Mouse (Mus musculus) MN1 (cell line): Measurements from ENCODE around the gene Fam216a.
"Not testable (repeated sequence)": the region's sequence is repeated elsewhere in the genome, so short reads cannot be mapped to it uniquely, and the experiment has no call there.

ENCODE experiments used
- DNase-seq: peaks from one replicate; pipeline ENCODE4 v3.0.0-alpha.2; 2016; ENCODE audit warnings: low spot score

The Fam216a gene

DNA sequence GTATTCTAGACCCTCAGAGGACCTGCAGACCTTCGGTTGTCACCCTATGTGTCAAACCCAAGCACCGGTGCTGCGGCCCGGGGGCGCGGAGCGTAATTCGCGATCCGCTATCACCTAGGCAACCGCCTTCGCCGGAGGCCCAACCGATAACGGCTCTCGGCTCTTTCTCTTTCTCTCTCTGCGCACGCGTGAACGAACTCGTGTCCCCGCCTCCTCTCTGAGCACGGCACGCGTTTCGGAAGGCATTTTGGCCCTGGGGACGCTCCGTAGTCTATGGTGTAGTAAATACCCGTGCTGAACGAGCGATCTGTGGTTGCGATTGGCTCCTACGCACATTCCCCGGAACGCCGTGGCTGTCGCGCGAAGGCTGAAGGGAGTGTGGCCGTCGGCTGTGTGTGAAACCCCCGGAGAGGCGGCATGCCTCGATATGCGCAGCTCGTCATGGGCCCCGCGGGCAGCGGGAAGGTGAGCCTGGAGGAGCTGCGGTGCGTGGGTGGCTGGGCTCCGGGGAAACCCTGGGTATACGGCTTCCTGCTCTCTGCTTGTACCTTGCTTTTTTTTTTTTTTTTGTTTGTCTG lies at the start of gene Fam216a:
Fam216a (minus strand) TSS at position 173 of the 578 bp plus-strand sequence.
- peak; percentile 99 for DNase-seq

DNA sequence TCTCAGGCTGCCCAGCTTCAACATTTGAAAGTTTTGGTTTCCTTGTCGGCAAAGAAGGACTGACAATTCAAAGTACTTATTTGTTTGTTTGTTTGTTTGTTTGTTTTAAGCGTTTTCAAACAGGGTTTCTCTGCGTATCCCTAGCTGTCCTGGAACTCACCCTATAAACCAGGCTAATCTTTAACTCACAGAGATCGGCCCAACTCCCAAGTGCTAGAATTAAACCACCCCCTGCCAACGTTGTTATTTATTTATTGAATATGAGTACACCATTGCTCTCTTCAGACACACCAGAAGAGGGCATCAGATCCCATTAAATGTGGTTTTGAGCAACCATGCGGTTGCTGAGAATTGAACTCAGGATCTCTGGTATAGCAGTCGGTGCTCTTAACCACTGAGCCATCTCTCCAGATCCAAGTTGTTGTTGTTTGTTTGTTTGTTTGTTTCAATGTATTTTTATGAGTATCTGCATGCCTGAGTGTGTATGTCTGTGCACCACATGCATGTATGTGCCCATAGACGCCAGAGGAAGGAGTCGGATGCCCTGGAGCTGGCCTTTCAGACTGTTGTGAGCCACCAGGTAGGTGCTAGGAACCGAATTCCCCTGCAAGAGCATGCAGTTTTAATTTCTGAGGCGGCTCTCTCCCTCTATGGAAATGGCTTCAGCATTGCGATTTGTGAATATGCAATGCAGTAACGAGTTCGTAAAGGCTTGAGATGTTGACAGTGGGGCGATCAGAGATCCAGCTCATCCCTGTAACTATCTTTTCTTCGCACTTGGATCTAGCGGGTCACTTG lies 49.3 kb upstream of the Fam216a start, which contains the start of gene Anapc7:
Anapc7 (plus strand) TSS at position 423 of the 798 bp plus-strand sequence.
- DNase-seq: no peak

DNA sequence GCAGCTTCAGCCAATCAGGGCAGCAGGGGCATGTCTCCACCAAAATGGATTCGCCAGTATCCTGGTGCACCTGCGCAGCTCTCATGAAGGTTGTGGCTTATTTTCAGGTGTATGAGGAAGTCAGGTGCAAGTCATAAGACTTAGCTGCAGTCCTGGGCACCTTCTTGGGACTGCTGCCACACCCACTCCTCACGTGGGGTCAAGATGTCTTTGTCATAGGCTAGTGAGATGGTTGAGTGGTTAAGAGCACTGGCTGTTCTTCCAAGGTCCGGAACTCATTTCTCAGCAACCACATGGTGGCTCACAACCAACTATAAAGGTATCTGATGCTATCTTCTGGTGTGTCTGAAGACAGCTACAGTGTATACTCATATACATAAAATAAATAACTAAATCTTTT lies 48.5 kb upstream of the Fam216a start:
- not testable (repeated sequence) for DNase-seq

DNA sequence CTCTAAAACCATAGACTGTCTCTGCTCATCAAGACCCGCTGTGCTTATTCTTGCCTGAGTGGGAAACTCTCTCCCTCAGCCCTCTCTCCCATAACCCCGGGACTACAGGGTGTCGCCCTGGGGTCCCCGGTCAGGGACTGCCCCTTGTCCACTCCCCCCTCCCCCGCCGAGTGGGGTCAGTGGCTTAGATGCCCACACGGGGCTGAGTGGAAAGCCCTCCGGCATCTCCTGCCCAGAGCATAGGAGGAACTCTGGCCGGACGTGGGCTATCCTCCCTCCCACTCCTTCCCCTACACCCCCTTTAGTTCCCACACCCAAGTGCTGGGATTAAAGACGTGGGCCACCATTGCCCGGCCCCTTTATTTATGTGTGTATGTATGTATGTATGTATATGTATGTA lies 43.3 kb upstream of the Fam216a start:
- DNase-seq: no peak

DNA sequence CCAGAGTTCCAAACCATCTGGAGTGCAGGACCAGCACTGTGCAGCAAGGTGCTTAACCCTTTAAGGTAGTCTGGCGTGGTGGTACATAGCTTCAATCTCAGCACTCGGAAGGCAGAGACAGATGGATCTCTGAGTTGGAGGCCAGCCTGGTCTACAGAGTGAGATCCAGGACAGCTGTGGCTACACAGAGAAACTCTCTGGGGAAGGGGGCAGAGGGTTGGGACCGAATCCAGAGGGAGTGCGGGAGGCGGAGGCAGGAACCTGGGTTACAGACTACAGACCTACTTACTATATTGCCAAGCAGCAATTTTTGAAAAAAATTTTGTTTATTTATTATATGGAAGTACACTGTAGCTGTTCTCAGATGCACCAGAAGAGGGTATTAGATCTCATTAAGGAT lies 42.2 kb upstream of the Fam216a start:
- no peak for DNase-seq

DNA sequence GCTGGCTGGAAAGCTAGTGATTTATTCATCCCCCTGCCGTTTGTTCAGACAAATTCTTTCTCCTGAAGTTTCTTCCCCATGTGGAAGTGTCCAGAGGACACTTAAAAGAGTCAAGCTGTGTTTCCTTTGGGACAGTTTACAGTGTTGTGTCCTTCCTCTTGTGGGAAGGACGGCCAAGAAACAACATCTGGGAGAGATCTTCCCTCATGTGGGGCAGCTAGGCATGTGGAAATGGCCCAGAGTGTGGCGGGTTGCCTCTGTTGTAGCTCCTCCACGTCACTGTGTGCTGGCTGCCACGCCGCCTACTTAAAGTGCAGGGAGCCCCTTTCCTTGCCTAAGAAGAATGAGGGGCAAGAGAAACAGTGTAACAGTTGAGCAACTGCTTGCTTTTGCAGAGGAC lies 40.7 kb upstream of the Fam216a start:
- no peak for DNase-seq

DNA sequence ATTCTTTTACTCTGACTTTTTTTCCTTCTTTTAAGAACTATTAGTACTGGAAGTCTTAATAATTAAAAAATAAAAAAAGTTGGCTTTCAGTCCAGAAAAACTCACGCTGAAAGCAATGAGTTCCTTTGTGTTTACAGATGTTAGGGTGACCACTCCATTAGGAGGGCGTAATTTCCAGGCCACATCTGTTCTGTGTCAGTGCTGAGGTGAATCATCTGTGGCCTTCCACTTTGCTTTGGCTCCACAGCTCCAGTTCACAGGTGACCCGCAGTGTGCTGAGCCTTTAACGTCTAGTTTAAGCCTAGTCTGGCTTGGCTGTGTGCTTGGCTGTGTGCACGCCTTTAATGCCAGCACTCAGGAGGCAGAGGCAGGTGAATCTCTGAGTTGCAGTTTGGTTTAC lies 39.7 kb upstream of the Fam216a start:
- no peak for DNase-seq

DNA sequence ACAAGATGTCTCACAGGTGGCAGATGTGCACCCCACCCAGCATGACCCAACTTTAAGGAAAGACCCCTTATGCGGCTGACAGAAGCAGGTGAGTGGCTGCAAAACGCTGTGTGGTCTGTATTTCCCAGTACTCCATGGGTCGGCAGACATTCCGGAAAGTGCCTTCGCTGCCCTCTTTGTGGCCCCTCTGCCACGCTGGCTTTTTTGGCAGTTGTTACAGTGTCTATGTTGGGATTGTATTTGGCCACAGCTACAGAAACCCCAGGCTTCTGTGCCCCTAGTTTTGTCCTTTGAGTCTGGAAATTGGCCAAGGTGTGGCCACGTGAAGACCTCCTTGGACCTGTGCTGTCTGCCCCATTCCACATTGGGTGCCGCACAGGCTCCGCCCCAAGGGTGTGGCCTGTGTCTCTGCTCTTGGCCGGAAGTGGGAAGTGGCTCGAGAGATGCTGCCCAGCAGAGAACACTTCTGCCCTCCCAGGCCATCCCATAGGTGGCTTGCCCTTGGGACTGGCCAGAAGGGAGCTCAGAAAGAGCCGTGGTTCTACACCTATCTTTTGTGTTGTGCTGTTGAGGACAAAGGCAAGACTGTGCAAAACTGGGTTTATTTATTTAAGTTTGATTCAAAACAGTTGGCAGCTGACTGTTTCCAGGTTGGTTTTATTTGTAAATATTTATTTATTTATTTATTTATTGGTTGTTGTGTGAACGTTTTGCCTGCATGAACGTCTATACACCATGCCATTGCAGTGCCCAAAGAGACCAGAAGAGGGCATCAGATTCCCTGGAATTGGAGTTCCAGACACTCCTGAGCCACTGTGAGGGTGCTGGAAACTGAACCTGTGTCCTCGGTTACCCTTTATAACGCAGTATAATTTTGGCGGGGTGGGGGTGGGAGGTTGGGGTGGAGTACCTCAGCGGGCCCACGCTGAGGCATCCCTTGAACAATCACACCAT lies 37.8 kb upstream of the Fam216a start:
- no peak for DNase-seq

DNA sequence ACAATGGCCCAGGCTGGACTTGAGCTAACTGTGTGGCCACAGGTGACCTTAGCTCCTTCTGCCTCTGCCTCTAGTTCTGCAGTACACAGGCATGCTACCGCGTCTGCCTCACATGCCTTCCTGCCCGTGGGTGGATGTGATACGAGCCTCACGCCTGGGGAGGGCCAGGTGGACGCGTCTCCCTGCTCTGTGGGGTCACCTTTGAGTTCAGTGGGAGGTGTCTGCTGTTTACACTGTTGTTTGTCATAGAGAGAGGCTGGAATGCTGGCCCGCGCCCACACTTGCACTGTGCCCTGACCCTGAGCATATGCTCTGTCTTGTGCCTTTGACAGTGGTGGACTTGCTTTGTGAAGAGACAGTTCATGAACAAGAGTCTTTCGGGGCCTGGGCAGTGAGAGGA lies 33.4 kb upstream of the Fam216a start:
- DNase-seq: no peak

DNA sequence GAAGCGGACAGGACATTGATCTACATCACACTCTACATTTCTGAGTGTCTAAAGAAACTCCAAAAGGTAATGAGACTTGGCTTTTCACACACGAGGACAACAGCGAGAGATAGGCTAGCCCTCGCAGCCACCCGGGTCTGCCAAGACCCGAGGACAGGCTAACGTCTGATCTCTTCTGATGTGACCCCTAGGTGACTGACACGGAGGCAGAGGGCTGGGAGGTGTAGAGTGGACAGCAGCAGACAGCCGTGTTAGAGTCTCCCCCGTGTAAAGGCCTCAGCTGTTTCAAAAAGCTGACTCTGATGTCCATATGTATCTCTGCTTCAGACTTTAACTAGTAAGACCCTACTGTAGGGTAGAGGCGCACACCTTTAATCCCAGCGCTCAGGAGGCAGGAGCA lies 31.2 kb upstream of the Fam216a start:
- no peak for DNase-seq

DNA sequence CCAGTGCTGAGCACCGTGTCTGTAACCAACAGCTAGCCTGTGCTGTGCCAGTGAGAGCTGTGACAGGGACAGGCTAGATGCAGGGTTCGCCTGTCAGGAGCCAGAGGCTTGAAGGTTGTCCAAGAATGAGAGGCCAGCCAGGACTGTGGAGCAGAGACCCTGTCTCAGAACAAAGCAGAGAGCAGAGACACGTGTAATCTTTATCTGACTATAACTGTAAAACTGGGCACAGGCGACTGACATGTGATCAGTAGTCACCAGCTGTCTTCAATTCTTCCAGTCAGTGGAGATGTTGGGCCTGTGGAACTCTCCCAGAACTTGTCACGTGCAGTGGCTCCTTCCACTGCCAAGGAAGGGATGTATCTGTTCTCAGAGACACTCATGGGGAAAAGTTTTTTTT lies 30.6 kb upstream of the Fam216a start:
- peak; percentile 50 for DNase-seq

DNA sequence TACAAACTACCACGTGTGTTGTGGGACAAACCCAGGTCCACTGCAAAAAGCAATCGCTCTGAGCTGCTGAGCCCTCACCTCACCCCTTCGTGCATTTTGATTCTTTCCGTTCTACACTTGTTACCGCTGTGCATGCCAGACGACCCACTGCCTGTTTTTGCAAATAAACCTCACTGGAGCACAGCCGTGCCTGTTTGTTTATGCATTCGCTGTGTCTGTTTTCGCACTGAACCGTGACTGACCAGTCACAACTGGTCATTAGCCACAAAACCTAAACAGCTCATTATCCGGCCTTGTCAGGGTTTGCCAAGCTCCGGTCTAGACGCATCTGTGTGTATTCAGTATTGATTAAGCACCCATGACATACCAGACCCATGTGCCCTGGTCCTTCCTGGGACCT lies 30.0 kb upstream of the Fam216a start:
- peak; percentile 27 for DNase-seq

DNA sequence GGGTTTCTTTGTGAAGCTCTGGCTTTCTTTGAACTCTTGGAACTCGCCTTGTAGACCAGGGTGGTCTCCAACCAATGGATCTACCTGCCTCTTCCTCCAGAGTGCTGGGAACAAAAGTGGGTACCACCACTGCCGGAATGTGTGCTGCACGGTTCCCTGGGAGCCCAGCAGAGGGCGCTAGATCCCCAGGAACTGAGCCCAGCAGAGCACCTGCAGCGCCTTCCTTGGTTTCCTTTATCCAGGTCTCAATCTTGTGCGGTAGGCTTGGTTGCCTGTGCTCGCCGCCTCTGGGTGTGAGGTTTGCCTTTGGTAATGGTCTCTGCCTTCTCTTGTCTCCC lies 29.1 kb upstream of the Fam216a start:
- peak; percentile 51 for DNase-seq

DNA sequence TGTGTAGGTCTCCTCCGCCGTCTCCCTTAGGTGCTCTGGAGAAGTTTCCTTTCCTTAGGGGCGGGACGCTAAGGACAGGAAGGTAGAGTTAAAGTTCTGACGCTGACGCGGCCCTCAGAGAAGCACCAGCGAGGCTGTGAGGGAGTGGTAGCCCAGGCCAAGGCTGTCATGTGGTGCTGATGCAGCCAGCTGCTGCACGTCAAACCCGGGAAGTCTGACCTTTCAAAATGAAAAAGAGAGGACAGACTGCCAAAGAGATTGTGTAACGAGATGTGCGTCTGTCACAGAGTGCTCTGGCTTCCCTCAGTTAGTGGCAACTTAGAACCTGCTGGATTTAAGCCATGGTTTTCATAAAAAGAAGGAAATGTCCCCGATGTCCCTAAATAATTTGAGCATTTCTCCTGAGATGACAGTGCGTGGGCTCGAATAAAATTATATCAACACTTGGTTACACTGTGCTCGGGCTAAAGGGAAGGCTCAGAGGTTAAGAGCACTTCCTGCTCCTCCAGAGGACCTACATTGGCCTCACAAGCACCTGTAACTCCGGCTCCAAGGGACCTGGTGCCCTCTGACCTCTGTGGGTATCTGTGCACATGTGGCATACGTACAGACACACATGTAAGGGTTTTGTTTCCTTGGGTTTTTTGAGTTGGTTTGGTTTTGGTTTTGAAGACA lies 28.6 kb upstream of the Fam216a start:
- DNase-seq: peak; percentile 27

DNA sequence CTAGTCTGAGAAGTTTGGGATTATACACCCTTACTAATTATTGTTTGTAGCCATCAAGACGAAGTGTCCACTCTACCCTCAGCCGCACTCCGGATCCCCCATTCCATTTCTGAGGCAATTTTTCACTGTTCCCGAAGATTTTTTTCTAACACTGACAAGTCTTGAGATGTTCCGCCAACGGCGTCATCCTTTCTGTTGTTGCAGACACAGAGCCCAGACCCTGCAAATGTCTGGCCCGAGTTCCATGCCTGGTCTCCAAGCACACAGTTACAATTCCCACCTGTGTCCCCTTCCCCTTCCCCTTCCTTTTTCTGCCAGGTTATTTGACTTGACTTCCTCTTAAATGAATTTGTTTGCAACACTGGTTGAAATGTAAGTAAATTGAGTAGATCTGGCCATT lies 27.7 kb upstream of the Fam216a start:
- no peak for DNase-seq

DNA sequence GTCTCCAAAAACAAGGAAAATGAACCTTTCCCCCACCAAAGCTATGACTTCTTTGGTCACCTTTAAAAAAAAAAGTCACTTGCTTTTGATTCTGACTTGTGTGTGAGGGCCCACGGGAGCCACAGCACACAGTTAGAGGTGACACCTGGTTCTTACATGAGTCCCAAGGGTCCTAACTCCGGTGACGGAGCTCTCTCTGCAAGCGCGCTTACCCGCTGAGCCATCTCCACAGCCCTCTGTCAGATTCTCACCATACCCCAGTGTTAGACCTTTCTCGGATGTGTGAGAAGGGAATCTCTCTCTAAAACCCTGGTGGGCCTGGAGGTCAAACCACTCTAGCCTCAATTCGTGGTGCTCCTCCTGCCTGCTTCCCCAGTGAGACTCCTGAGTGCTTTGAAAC lies 25.3 kb upstream of the Fam216a start:
- no peak for DNase-seq

DNA sequence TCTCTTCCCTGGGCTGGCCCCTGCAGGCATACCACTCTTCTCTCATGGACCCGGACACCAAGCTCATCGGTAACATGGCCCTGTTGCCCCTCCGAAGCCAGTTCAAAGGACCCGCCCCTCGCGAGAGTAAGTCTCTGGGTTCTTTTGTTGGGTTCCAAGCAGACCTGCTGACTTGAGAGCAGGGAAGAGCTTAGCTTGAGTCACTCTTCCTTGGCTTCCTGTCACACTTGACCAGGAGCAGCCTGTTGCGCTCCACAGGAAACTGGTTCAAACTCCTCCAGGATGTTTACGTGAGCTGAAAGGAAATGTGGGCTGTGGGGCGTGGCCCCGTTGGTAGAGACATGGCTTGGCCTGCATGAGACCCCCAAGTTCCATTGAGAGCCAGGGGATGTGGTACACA lies 24.6 kb upstream of the Fam216a start:
- DNase-seq: no peak

DNA sequence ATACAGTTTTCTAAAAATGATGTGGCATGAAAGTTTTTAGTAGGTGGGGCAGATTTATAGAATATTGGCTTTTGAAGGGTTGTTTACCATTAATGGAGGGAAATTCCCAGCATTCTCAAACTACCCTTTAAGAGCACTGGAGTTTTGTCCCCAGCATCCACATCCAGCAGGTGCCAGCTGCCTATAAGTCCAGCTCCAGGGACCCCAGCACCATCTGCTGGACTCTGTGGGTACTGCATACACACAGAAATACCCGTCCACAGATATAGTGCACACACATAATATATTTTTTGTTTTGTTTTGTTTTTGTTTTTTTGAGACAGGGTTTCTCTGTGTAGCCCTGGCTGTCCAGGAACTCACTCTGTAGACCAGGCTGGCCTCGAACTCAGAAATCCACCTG lies 21.7 kb upstream of the Fam216a start:
- DNase-seq: peak; percentile 37

DNA sequence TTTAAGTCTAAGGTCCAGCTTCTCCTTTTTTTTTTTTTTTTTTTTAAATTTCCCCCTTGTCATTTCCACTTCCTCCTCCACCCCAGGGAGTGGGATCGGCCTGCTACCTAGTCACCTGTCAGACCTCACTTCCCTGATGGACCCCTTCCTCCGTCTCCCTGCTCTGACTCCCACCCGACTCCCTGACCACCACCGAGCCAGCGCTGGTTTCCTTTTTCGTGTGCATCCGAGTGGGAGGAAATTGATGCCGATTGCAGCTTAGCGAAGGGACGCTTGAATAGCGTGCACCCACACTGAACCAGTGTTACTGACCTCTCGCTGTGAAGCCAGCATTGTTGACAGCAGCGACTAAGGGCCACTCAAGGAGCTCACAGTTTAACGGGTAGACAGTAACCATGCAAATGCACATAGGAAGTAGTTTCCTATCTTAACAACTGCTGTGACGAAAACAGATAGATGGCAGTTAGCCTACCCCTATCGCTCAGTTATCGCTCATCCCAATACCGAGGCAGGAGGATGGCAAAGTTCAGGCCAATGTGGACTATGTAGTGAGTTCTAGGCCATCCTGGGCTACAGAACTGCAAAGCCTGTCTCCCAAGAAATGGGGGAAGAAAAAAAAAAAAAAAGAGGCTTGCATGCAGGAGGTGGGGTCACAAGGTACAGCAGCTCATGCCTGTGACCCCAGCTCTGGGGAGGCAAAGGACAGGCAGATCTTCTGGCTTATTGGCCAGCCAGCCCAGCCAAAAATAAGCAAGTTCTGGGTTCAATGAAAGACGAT lies 20.3 kb upstream of the Fam216a start:
- DNase-seq: peak; percentile 26

DNA sequence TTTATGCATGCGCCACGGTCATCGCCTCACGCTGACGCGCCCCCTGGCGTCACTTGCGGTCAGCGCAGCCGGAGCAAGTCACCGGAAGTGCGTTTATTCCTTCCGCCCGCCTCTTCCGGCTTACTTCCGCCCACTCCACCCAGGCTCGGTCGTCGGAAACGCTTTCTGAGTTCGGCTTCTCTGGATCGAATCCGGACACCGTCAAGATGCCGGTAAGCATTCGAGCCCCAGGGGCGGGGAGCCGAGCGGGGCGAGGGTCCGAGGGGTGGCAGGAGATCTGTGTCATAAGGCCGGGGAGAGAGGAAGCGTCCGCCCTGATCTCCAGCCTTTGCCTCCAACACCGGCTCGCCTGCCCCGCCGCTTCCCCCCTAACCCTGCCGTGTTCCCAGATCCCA lies 19.6 kb upstream of the Fam216a start, which contains the start of gene Arpc3:
Arpc3 (plus strand) TSS at position 93 of the 395 bp plus-strand sequence.
- peak; percentile 85 for DNase-seq

DNA sequence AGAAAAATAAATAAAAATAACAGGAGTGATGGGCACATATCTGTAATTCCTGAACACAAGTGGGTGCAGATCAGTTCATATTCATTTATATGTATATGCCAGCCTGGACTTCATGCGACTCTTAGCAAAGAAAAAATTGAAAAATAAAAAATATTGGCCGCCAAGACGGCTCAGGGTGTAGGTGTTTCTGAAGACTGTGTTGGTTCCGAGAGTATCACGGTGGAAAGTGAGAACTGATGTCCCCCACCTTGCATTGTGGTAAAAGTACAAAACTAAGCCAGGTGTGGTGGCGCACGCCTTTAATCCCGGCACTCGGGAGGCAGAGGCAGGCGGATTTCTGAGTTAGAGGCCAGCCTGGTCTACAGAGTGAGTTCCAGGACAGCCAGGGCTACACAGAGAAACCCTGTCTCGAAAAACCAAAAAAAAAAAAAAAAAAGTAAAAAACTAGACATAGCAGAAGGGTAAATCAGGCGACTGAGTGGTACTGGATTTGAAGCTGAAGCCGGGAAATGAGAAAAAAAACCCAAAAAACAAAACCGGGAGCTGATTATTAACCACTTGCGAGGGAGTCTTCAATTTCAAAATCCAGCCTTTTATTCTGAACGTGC lies 19.1 kb upstream of the Fam216a start:
- DNase-seq: no peak
